Mouse (Mus musculus): ENCODE results near the gene Rbm18. TPM values are rescaled to one million over a fixed set of nuclear protein-coding genes. Genes with fewer than 3 reads are reported as not detected.

The Rbm18 gene
- total RNA-seq, 2 experiments from 2014 or later, result 46.1 to 52.7 TPM

GRCm38 (mm10) chr2:36108615-36109014, 28.0 kb downstream of the Rbm18 start:
- intact Hi-C loops (cut with DNase I), result no loop called here
- no peak for DNase-seq (ENCODE audit: low spot score in 2 of 2)

GRCm38 (mm10) chr2:36104956-36105741, 31.4 kb downstream of the Rbm18 start, which contains the start of gene Lhx6:
Lhx6 (minus strand) TSS chr2:36105408.
- no peak for DNase-seq (ENCODE audit: low spot score in 2 of 2)
- intact Hi-C loops (cut with DNase I), result no loop called here

GRCm38 (mm10) chr2:36104436-36104955, 32.1 kb downstream of the Rbm18 start:
- DNase-seq (ENCODE audit: low spot score in 2 of 2), result no peak
- intact Hi-C loops (cut with DNase I), result no loop called here

- intact Hi-C loops (cut with DNase I), result no loop called here
- DNase-seq (ENCODE audit: low spot score in 2 of 2), result peak in 1 of 2 experiments; percentile 29
Observed at GRCm38 (mm10) chr2:36103555-36104367, 32.8 kb downstream of the Rbm18 start.

- DNase-seq (ENCODE audit: low spot score in 2 of 2), result no peak
- intact Hi-C loops (cut with DNase I), result no loop called here
Observed at GRCm38 (mm10) chr2:36103069-36103554, 33.5 kb downstream of the Rbm18 start.

GRCm38 (mm10) chr2:36102559-36102946, 34.0 kb downstream of the Rbm18 start:
- DNase-seq (ENCODE audit: low spot score in 2 of 2), result no peak
- intact Hi-C loops (cut with DNase I), result no loop called here

- intact Hi-C loops (cut with DNase I), result no loop called here
Observed at GRCm38 (mm10) chr2:36101866-36102558, 34.6 kb downstream of the Rbm18 start.

GRCm38 (mm10) chr2:36099739-36100138, 36.8 kb downstream of the Rbm18 start:
- no peak for DNase-seq (ENCODE audit: low spot score in 2 of 2)
- intact Hi-C loops (cut with DNase I), result no loop called here

More at GRCm38 (mm10) chr2:36101866-36102558, 34.6 kb downstream of the Rbm18 start:
- DNase-seq (ENCODE audit: low spot score in 2 of 2), result no peak

- intact Hi-C loops (cut with DNase I), result no loop called here
- no peak for DNase-seq (ENCODE audit: low spot score in 2 of 2)
Observed at GRCm38 (mm10) chr2:36098021-36098420, 38.6 kb downstream of the Rbm18 start.

- intact Hi-C loops (cut with DNase I), result no loop called here
- DNase-seq (ENCODE audit: low spot score in 2 of 2), result no peak
Observed at GRCm38 (mm10) chr2:36097129-36097815, 39.3 kb downstream of the Rbm18 start.

GRCm38 (mm10) chr2:36093914-36094475, 42.6 kb downstream of the Rbm18 start:
- DNase-seq (ENCODE audit: low spot score in 2 of 2), result no peak
- intact Hi-C loops (cut with DNase I), result no loop called here

GRCm38 (mm10) chr2:36093301-36093700, 43.3 kb downstream of the Rbm18 start:
- no peak for DNase-seq (ENCODE audit: low spot score in 2 of 2)
- intact Hi-C loops (cut with DNase I), result no loop called here

GRCm38 (mm10) chr2:36092748-36093147, 43.8 kb downstream of the Rbm18 start:
- DNase-seq (ENCODE audit: low spot score in 2 of 2), result no peak
- intact Hi-C loops (cut with DNase I), result no loop called here

GRCm38 (mm10) chr2:36090853-36091741, 45.5 kb downstream of the Rbm18 start:
- no peak for DNase-seq (ENCODE audit: low spot score in 2 of 2)
- intact Hi-C loops (cut with DNase I), result no loop called here

GRCm38 (mm10) chr2:36089190-36089589, 47.4 kb downstream of the Rbm18 start:
- intact Hi-C loops (cut with DNase I), result no loop called here
- no peak for DNase-seq (ENCODE audit: low spot score in 2 of 2)

- DNase-seq (ENCODE audit: low spot score in 2 of 2), result no peak
- intact Hi-C loops (cut with DNase I), result no loop called here
Observed at GRCm38 (mm10) chr2:36085041-36085440, 51.5 kb downstream of the Rbm18 start.

GRCm38 (mm10) chr2:36082802-36083580, 53.6 kb downstream of the Rbm18 start:
- no peak for DNase-seq (ENCODE audit: low spot score in 2 of 2)
- intact Hi-C loops (cut with DNase I), result no loop called here

Data from left cerebral cortex, postnatal 36 days (tissue).